Mouse (Mus musculus) olfactory bulb, adult 2 months (tissue): ENCODE measurements around the gene Cacna1d.

Experiments
- CTCF ChIP-seq: fragments of 200-500 bp; IDR thresholded peaks from 2 replicates; pipeline ENCODE4 v1.5.1; 2012; ENCODE audit warnings: low read depth, mild to moderate bottlenecking, low read length, moderate library complexity; ENCODE audit not compliant: insufficient read depth
- POLR2A ChIP-seq: fragments of 200-500 bp; IDR thresholded peaks from 2 replicates; pipeline ENCODE4 v1.6.1; 2012; ENCODE audit warnings: mild to moderate bottlenecking, low read depth, low read length, moderate library complexity; ENCODE audit not compliant: insufficient read depth

DNA sequence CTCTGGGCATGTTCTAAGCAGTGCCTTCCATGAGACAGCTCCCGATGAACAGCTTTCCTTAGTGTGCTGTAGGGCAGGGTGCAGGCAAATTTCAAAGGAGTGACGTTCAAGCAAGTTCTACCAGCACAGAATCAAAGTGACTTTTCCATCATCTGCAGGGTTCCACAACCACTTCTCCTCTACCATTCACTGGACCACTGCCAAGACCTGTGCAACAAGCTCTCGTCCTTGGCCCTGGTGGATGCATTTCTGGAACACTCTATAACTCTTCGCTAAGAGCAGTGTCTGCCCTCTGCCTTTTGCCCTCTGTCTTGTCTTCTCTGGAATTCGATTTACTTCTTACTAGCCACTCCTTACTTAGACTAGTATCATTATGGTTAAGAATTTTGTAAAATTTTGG is 266.1 kb downstream of the Cacna1d start:
- TF ChIP-seq CTCF (no peak), POLR2A (no peak)
